Mouse (Mus musculus) limb, embryonic 12.5 days (tissue): Measurements from ENCODE around the gene Trmt1. TPM values are rescaled to one million over a fixed set of nuclear protein-coding genes. Genes with fewer than 3 reads are reported as not detected.

Experiments used
- ATAC-seq: fragments of 200-750 bp; cut with Nextera tagmentation; 2 replicates; pipeline ENCODE4 v1.8.0; 2017; ENCODE audit warnings: low read depth, moderate TSS enrichment; ENCODE audit not compliant: insufficient number of reproducible peaks, insufficient read depth, low FRiP score, low TSS enrichment
- H3K27ac ChIP-seq: fragments of 300-500 bp; sonication (generic); 2 replicates; pipeline ENCODE4 v1.5.1; 2016; ENCODE audit warnings: mild to moderate bottlenecking, moderate library complexity
- H3K27me3 ChIP-seq: fragments of 300-500 bp; sonication (generic); 2 replicates; pipeline ENCODE4 v1.6.1; 2016; ENCODE audit warnings: mild to moderate bottlenecking, moderate library complexity
- H3K36me3 ChIP-seq: fragments of 300-500 bp; sonication (generic); 2 replicates; pipeline ENCODE4 v1.6.1; 2016; ENCODE audit warnings: mild to moderate bottlenecking, moderate library complexity
- H3K4me1 ChIP-seq: fragments of 300-500 bp; sonication (generic); replicated peaks from 2 replicates; pipeline ENCODE4 v1.6.1; 2016
- H3K4me2 ChIP-seq: fragments of 300-500 bp; sonication (generic); 2 replicates; pipeline ENCODE4 v1.6.1; 2016; ENCODE audit warnings: mild to moderate bottlenecking, moderate library complexity
- H3K4me3 ChIP-seq: fragments of 300-500 bp; sonication (generic); replicated peaks from 2 replicates; pipeline ENCODE4 v1.5.1; 2016; ENCODE audit warnings: mild to moderate bottlenecking
- H3K9ac ChIP-seq: fragments of 300-500 bp; sonication (generic); replicated peaks from 2 replicates; pipeline ENCODE4 v1.6.1; 2016; ENCODE audit warnings: mild to moderate bottlenecking, moderate library complexity
- H3K9me3 ChIP-seq: fragments of 300-500 bp; sonication (generic); 2 replicates; pipeline ENCODE4 v1.6.1; 2016; ENCODE audit warnings: mild to moderate bottlenecking, moderate library complexity
- WGBS: fragments of 180-500 bp; shearing (Covaris S2); methylation state at CpG from one replicate; pipeline ENCODE4 v1.1.7; 2016; 5-methylcytosine and 5-hydroxymethylcytosine counted together
- polyA plus RNA-seq: library from polyadenylated mRNA; unstranded; fragments of >200 nt; fragmentation: Nextera tagmentation; extraction: Ambion mirVana; gene quantifications from 2 replicates; pipeline ENCODE4 v1.2.1, GENCODE M21; 2016

Trmt1 gene
- polyA plus RNA-seq, 1 experiment from 2014 or later: 66.9 TPM

DNA sequence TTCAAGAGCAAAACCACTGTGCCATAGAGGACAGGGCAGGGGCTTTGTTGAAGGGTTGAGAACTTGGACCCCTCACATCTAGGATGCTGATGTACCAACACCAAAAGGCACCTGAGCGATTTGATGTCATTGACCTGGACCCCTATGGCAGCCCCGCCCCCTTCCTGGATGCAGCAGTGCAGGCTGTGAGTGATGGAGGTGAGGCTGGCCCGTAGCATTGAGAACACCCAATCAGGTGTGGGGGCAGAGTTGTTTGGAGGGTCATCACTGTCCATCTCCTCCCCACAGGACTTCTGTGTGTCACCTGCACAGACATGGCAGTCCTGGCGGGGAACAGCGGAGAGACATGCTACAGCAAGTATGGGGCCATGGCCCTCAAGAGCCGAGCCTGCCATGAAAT, 9.0 kb downstream of the Trmt1 start:
- no peak overlapping the region for H3K9ac ChIP-seq
- no peak overlapping the region for H3K4me3 ChIP-seq
- no peak overlapping the region for H3K27ac ChIP-seq
- peaks cover 6% of the 10 kb centered on the region for H3K4me1 ChIP-seq
- H3K27me3 ChIP-seq: no peaks in the 10 kb centered on the region
- no peak for ATAC-seq
- H3K4me2 ChIP-seq: no peak overlapping the region
- 88% methylated on average over 6 of the region's 6 CpGs for WGBS
- H3K9me3 ChIP-seq: no peaks in the 10 kb centered on the region
- H3K36me3 ChIP-seq: peaks cover 84% of the 10 kb centered on the region

DNA sequence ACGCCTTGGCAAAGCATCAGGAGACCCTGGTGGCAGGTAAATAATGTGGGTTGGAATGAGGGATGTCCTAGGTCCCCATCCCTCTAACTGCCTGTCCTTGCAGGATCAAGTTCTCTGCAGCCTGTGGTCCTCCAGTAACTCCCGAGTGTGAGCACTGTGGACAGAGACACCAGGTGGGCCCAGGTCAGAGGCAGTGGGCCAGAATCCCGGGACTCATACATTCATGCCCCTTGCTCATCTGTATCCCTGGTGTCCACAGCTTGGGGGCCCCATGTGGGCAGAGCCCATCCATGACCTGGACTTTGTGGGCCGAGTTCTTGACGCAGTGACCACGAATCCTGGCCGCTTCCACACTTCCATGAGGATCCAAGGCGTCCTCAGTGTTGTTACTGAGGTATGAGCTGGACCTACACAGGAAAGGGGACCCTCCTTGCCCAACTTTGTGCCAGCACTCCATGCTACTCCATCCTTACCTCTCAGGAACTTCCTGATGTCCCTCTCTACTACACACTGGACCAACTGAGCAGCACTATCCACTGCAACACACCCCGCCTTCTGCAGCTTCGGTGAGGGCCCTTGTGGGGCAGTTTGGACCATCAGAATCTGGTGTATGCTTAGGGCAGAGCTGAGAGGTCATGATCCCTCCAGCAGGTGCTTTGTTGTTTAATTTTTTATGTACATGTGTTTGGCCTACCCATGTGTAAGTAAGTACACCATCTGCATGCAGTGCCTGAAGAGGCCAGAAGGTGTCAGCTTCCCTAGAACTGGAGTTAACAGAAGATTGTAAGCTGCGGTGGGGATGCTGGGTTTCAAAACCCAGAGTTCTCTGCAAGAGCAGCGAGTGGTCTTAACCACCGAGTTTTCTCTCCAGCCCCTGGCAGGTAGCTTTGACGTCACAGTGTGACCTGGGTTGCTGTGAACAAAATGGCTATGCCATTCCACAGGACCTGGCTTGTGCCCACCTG, 11.3 kb downstream of the Trmt1 start:
- peaks cover 21% of the 10 kb centered on the region for H3K4me1 ChIP-seq
- H3K4me3 ChIP-seq: no peak overlapping the region
- WGBS: 87% methylated on average over 14 of the region's 14 CpGs
- no peak overlapping the region for H3K9ac ChIP-seq
- ATAC-seq: no peak
- H3K4me2 ChIP-seq: no peak overlapping the region
- peaks cover 16% of the 10 kb centered on the region for H3K27me3 ChIP-seq
- peaks cover 74% of the 10 kb centered on the region for H3K36me3 ChIP-seq
- H3K9me3 ChIP-seq: no peaks in the 10 kb centered on the region
- no peak overlapping the region for H3K27ac ChIP-seq

DNA sequence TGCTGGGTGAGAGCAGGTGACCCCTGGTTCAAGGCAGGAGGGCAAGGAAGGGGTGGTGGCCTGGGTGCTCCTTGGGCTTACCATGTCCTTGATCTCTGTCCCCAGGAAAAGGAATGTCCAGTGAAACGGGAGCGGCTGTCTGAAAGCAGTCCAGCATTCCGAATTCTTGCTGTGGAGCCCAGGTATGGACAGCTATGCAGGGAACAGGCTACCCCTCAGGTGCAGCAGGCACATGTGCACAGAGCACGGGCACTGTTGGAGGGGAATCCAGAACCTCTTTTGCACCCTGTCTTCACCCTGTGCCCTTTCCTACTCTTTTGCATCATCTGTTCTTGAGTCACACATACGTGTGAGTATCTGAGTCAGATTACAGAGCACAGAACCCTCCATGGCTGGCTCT, 12.2 kb downstream of the Trmt1 start:
- peaks cover 67% of the 10 kb centered on the region for H3K36me3 ChIP-seq
- ATAC-seq: no peak
- peaks cover 24% of the 10 kb centered on the region for H3K27me3 ChIP-seq
- H3K27ac ChIP-seq: no peak overlapping the region
- no peak overlapping the region for H3K9ac ChIP-seq
- no peak overlapping the region for H3K4me3 ChIP-seq
- WGBS: 91% methylated on average over 5 of the region's 5 CpGs
- H3K9me3 ChIP-seq: no peaks in the 10 kb centered on the region
- H3K4me2 ChIP-seq: no peak overlapping the region
- H3K4me1 ChIP-seq: peaks cover 22% of the 10 kb centered on the region

DNA sequence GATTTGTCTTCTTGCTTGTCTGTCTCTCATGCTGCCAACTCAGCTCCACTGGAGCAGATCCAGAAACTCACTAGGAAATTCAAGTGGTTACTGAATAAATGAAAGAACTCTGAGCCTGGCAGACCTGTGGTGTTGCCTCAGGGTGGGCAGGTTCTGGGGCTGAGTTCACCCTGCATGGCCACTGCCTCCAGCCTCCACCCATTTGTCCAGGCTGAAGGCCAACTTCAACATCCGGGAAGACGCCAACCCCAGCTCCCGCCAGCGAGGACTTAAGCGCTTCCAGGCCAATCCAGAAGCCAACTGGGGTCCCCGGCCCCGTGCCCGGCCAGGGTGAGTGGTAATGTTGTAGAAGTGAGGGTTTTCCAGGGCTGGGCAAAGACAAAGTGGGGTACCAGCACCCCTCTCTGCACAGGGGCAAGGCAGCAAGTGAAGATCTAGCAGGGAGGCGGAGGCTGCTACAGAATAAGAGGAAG, 12.9 kb downstream of the Trmt1 start:
- WGBS: 95% methylated on average over 9 of the region's 9 CpGs

DNA sequence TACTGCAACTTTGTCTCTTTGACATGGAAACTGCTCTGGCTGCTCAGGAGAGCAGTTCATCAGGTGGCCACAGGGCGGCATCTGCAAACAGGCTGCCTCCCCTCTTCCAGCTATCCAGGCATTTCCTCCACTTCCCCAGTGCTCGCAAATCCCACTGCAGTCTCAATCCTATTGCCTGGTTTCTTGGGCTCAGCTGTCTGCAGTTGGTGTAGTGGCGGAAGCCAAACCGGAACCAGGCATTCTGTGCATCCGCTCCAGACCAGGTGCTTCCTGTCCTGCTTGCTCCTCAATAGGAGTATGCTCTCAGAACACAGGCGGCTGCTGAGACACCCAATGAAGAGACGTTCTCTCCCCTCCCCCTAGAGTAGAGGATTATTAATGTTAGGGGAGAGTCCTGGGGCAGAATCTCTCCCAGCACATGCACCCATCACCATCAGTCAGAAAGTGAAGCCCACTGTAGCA, 13.8 kb downstream of the Trmt1 start:
- Histone ChIP-seq H3K36me3 (peaks cover 52% of the 10 kb centered on the region), H3K9ac (no peak overlapping the region), H3K4me2 (no peak overlapping the region), H3K4me3 (no peak overlapping the region), H3K27ac (peak overlapping the region; percentile 69; the same call in 1 of the 2 replicates), H3K9me3 (no peaks in the 10 kb centered on the region), H3K27me3 (peaks cover 40% of the 10 kb centered on the region), H3K4me1 (peaks cover 34% of the 10 kb centered on the region)
- WGBS: 55% methylated on average over 7 of the region's 7 CpGs
- ATAC-seq: no peak

More for the DNA sequence above, 12.9 kb downstream of the Trmt1 start:
- Histone ChIP-seq H3K36me3 (peaks cover 60% of the 10 kb centered on the region), H3K27me3 (peaks cover 31% of the 10 kb centered on the region), H3K9ac (no peak overlapping the region), H3K4me2 (no peak overlapping the region), H3K4me1 (peaks cover 25% of the 10 kb centered on the region), H3K27ac (peak overlapping the region; percentile 69; the same call in 1 of the 2 replicates), H3K4me3 (no peak overlapping the region), H3K9me3 (no peaks in the 10 kb centered on the region)
- ATAC-seq: no peak

DNA sequence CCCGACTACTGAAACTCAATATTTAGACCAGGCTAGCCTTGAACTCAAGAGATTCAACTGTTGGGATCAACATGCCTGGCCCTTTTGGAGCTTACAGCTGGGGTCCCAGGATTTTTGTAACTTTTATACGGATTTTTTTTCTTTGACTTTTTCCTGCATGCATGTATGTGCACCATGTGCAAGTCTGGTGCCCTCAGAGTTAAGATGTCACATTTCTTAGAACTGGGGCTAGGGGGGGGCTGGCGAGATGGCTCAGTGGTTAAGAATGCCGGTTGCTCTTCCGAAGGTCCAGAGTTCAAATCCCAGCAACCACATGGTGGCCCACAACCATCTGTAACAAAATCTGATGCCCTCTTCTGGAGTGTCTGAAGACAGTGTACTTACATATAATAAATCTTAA, 14.4 kb downstream of the Trmt1 start:
- no peak for ATAC-seq
- Histone ChIP-seq H3K9ac (no peak overlapping the region), H3K36me3 (peaks cover 45% of the 10 kb centered on the region), H3K4me2 (no peak overlapping the region), H3K4me1 (peaks cover 41% of the 10 kb centered on the region), H3K9me3 (no peaks in the 10 kb centered on the region), H3K27me3 (peaks cover 46% of the 10 kb centered on the region), H3K27ac (0 out of 2 replicates have a peak overlapping the region, but pooled peaks have one; percentile 69), H3K4me3 (no peak overlapping the region)
- 87% methylated on average over 5 of the region's 5 CpGs for WGBS

DNA sequence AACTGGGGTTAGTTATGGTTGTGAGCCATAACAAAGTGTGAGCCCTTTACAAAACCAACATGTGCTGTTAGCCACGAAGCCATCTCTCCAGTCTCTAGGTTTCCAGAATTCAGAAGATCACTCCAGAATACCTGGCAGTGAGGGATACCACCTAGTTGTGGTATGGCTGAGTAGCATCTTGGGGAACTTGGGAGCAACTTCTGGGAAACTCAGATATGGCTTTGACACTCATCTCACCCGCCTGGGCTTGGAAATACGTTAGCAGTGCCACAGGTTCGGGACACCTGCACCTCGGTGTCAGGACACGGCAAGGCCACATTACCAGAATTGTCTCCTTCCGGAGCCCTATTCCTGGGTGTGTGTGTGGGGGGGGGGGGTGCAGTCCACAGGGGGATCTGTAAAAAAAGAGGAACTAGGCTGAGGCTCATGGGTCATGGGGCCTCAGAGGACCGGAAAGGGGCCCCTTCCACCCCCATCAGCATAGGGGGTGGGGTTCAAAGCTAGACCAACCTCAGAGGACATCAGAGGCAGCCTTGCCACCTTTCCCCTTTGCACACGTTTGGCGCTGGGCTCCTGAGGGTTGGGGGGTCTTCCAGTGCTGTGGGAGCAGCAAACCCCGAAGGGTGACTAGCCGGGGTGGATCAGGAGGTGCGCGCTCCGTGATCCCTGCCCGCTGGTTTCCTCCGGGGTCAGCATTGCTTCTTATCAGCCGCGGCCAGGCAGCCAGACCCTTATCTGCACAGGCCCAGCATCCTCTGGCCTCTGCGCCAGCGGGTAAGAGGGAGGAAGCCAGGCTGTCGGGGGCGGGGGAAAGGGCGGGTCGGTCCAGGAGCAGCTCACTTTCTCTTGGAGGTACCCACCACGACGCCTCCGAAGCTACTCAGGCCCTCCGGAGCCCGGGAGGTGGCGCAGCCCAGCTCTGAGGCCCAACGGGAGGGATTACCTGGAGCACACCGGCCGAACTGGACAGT, 15.1 kb downstream of the Trmt1 start, which contains the start of gene Lyl1:
Gene Lyl1, plus strand, starts transcription at position 517 of the 971 bp plus-strand sequence.
- H3K27ac ChIP-seq: 0 out of 2 replicates have a peak within 1 kb of the TSS, but pooled peaks have one; percentile 69
- peaks cover 49% of the 10 kb centered on the region for H3K27me3 ChIP-seq
- H3K4me3 ChIP-seq: peak within 1 kb of the TSS; percentile 19
- H3K36me3 ChIP-seq: peaks cover 40% of the 10 kb centered on the region
- H3K9me3 ChIP-seq: no peaks in the 10 kb centered on the region
- peak within 1 kb of the TSS; percentile 35; the same call in 1 of the 2 replicates for H3K4me2 ChIP-seq
- H3K9ac ChIP-seq: peak within 1 kb of the TSS; percentile 46
- ATAC-seq: 0 out of 2 replicates have a peak, but pooled peaks have one; percentile 10
- H3K4me1 ChIP-seq: peaks cover 45% of the 10 kb centered on the region
- WGBS: 10% methylated on average over 34 of the region's 34 CpGs

DNA sequence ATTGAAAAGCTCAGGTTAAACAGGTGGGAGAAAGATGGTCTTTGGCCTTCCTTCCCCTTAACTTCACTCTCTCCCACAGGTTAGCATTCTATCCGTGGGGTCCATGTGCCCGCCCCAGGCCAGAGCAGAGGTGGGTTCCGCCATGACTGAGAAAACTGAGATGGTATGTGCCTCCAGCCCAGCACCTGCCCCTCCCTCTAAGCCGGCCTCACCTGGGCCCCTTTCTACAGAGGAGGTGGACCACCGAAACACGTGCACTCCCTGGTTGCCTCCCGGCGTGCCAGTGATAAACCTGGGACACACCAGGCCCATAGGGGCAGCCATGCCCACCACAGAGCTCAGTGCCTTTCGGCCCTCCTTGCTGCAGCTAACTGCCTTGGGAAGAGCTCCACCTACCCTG, 16.5 kb downstream of the Trmt1 start:
- ATAC-seq: no peak
- Histone ChIP-seq H3K4me1 (peaks cover 58% of the 10 kb centered on the region), H3K9me3 (no peaks in the 10 kb centered on the region), H3K9ac (no peak overlapping the region), H3K4me2 (peak overlapping the region; percentile 13), H3K4me3 (peak overlapping the region; percentile 19), H3K27ac (0 out of 2 replicates have a peak overlapping the region, but pooled peaks have one; percentile 31), H3K36me3 (peaks cover 27% of the 10 kb centered on the region), H3K27me3 (peaks cover 62% of the 10 kb centered on the region)
- 78% methylated on average over 9 of the region's 9 CpGs for WGBS

DNA sequence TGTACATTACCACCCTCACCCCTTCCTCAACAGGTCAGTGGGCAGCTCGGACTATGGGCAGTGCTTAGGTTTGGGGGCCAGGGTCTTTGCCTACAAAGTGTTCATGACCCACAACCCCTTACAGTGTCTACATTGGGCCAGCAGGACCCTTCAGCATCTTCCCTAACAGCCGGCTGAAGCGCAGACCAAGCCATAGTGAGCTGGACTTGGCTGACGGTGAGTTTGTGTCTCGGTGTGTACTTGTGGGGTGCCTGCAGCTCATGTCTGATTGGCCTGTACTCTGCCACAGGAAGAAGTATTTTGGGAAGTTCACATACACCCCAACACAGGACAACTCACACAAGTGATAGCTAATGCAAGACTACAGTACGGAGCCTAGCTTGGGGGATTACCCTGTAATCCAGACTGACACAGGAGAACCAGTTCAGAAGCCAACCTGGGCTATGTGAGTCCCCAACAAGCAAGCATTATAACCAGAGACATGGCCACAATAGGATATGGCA, 16.9 kb downstream of the Trmt1 start:
- Histone ChIP-seq H3K4me1 (peaks cover 63% of the 10 kb centered on the region), H3K9me3 (no peaks in the 10 kb centered on the region), H3K27ac (0 out of 2 replicates have a peak overlapping the region, but pooled peaks have one; percentile 31), H3K27me3 (peaks cover 66% of the 10 kb centered on the region), H3K4me3 (peak overlapping the region; percentile 19; the same call in 1 of the 2 replicates), H3K4me2 (peak overlapping the region; percentile 13), H3K9ac (no peak overlapping the region), H3K36me3 (peaks cover 27% of the 10 kb centered on the region)
- ATAC-seq: no peak
- 79% methylated on average over 6 of the region's 6 CpGs for WGBS

DNA sequence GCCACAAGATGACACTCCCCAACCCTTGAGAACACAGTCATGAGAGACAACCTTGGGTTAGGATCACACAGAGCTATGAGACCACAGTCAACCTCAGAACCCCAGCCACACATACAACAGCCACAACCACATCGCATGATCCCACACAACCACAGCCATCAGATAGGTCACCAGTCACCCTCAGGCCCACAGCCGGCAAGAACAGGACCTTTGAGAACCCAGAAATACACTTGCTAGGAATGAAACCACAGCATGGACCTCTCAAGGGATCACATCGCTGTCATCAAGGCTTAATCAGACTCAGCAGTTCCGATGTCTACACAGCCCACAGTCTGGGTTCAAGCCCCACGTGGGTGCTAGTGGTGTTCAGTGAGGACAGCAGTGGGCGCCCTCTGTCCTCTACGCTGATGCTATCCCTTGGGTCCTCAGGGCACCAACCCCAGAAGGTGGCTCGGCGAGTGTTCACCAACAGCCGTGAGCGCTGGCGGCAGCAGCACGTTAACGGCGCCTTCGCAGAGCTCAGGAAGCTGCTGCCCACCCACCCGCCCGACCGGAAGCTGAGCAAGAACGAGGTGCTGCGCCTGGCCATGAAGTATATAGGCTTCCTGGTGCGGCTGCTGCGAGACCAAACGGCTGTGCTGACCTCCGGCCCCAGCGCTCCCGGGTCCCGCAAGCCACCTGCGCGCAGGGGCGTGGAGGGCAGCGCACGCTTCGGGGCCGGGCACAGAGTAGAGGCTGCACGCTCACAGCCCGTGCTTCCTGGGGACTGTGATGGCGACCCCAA, 17.6 kb downstream of the Trmt1 start:
- Histone ChIP-seq H3K36me3 (peaks cover 24% of the 10 kb centered on the region), H3K4me3 (peak overlapping the region; percentile 27), H3K4me1 (peaks cover 67% of the 10 kb centered on the region), H3K9ac (no peak overlapping the region; the same call in 1 of the 2 replicates), H3K27me3 (peaks cover 73% of the 10 kb centered on the region), H3K4me2 (peak overlapping the region; percentile 49), H3K27ac (peak overlapping the region; percentile 29; the same call in 1 of the 2 replicates), H3K9me3 (no peaks in the 10 kb centered on the region)
- 8% methylated on average over 38 of the region's 38 CpGs for WGBS
- no peak for ATAC-seq
